Mouse (Mus musculus) forebrain, embryonic 13.5 days (tissue): ENCODE measurements around the gene Rab29. TPM values are rescaled to one million over a fixed set of nuclear protein-coding genes. Genes with fewer than 3 reads are reported as not detected.

Experiments used
- ATAC-seq: fragments of 200-750 bp; cut with Nextera tagmentation; 2 replicates; pipeline ENCODE4 v1.8.0; 2017
- H3K27ac ChIP-seq: fragments of 300-500 bp; sonication (generic); 2 replicates; pipeline ENCODE4 v1.5.1; 2015; ENCODE audit warnings: inconsistent platforms, mild to moderate bottlenecking, moderate library complexity
- H3K27me3 ChIP-seq: fragments of 300-500 bp; sonication (generic); 2 replicates; pipeline ENCODE4 v1.6.1; 2015; ENCODE audit warnings: mild to moderate bottlenecking, inconsistent platforms
- H3K36me3 ChIP-seq: fragments of 300-500 bp; sonication (generic); 2 replicates; pipeline ENCODE4 v1.6.1; 2015; ENCODE audit warnings: mild to moderate bottlenecking, inconsistent platforms; ENCODE audit not compliant: poor library complexity, severe bottlenecking
- H3K4me1 ChIP-seq: fragments of 300-500 bp; sonication (generic); 2 replicates; pipeline ENCODE4 v1.6.1; 2015; ENCODE audit warnings: inconsistent platforms
- H3K4me2 ChIP-seq: fragments of 300-500 bp; sonication (generic); 2 replicates; pipeline ENCODE4 v1.6.1; 2015; ENCODE audit warnings: inconsistent platforms, mild to moderate bottlenecking, moderate library complexity
- H3K4me3 ChIP-seq: fragments of 300-500 bp; sonication (generic); 2 replicates; pipeline ENCODE4 v1.5.1; 2015; ENCODE audit warnings: mild to moderate bottlenecking, inconsistent platforms
- H3K9ac ChIP-seq: fragments of 300-500 bp; sonication (generic); 2 replicates; pipeline ENCODE4 v1.6.1; 2015; ENCODE audit warnings: mild to moderate bottlenecking, inconsistent platforms
- H3K9me3 ChIP-seq: fragments of 300-500 bp; sonication (generic); replicated peaks from 2 replicates; pipeline ENCODE4 v1.6.1; 2016; ENCODE audit warnings: inconsistent platforms
- WGBS: fragments of 180-500 bp; shearing (Covaris S2); methylation state at CpG from one replicate; pipeline ENCODE4 v1.1.7; 2015; 5-methylcytosine and 5-hydroxymethylcytosine counted together
- polyA plus RNA-seq: library from polyadenylated mRNA; unstranded; fragments of >200 nt; fragmentation: Nextera tagmentation; extraction: Ambion mirVana; gene quantifications from 2 replicates; pipeline ENCODE4 v1.2.1, GENCODE M21; 2015

The Rab29 gene
- polyA plus RNA-seq, 1 experiment from 2014 or later = 9.2 TPM

- ATAC-seq = no peak
- WGBS = 56% methylated on average over 5 of the region's 5 CpGs
- Histone ChIP-seq H3K9me3 (no peaks in the 10 kb centered on the region), H3K4me3 (peak overlapping the region; percentile 79), H3K4me2 (peak overlapping the region; percentile 87), H3K27ac (no peak overlapping the region), H3K36me3 (peaks cover 24% of the 10 kb centered on the region; the same call in 1 of the 2 replicates), H3K9ac (peak overlapping the region; percentile 81), H3K4me1 (peaks cover 44% of the 10 kb centered on the region), H3K27me3 (no peaks in the 10 kb centered on the region; the same call in 1 of the 2 replicates)
Measured at GRCm38 (mm10) chr1:131829279-131829678, 37.7 kb upstream of the Rab29 start.

GRCm38 (mm10) chr1:131830561-131830960 lies 36.5 kb upstream of the Rab29 start:
- peaks cover 44% of the 10 kb centered on the region for H3K4me1 ChIP-seq
- WGBS = 91% methylated on average over 15 of the region's 15 CpGs
- no peak for ATAC-seq

GRCm38 (mm10) chr1:131830971-131831641 lies 35.9 kb upstream of the Rab29 start:
- Histone ChIP-seq H3K4me1 (peaks cover 44% of the 10 kb centered on the region), H3K4me3 (no peak overlapping the region), H3K9ac (no peak overlapping the region), H3K9me3 (no peaks in the 10 kb centered on the region), H3K27ac (no peak overlapping the region), H3K27me3 (no peaks in the 10 kb centered on the region; the same call in 1 of the 2 replicates), H3K4me2 (no peak overlapping the region), H3K36me3 (peaks cover 41% of the 10 kb centered on the region; the same call in 1 of the 2 replicates)
- WGBS = 83% methylated on average over 8 of the region's 8 CpGs
- no peak for ATAC-seq

More at GRCm38 (mm10) chr1:131830561-131830960, 36.5 kb upstream of the Rab29 start:
- Histone ChIP-seq H3K9ac (no peak overlapping the region), H3K4me3 (no peak overlapping the region), H3K27me3 (no peaks in the 10 kb centered on the region; the same call in 1 of the 2 replicates), H3K27ac (no peak overlapping the region), H3K36me3 (peaks cover 35% of the 10 kb centered on the region; the same call in 1 of the 2 replicates), H3K9me3 (no peaks in the 10 kb centered on the region), H3K4me2 (no peak overlapping the region)

- 90% methylated on average over 3 of the region's 3 CpGs for WGBS
Measured at GRCm38 (mm10) chr1:131837035-131837434, 30.0 kb upstream of the Rab29 start.

GRCm38 (mm10) chr1:131838542-131838941 lies 28.5 kb upstream of the Rab29 start:
- H3K4me1 ChIP-seq = 0 out of 2 replicates have a peak, but pooled peaks cover 3% of the 10 kb centered on the region
- H3K9me3 ChIP-seq = no peaks in the 10 kb centered on the region
- H3K27me3 ChIP-seq = no peaks in the 10 kb centered on the region
- H3K36me3 ChIP-seq = peaks cover 72% of the 10 kb centered on the region
- no peak overlapping the region for H3K27ac ChIP-seq
- H3K4me3 ChIP-seq = no peak overlapping the region
- WGBS = 79% methylated on average over 5 of the region's 5 CpGs
- H3K9ac ChIP-seq = no peak overlapping the region
- H3K4me2 ChIP-seq = no peak overlapping the region
- ATAC-seq = no peak

More at GRCm38 (mm10) chr1:131837035-131837434, 30.0 kb upstream of the Rab29 start:
- Histone ChIP-seq H3K9me3 (no peaks in the 10 kb centered on the region), H3K27me3 (no peaks in the 10 kb centered on the region), H3K4me3 (no peak overlapping the region), H3K4me2 (no peak overlapping the region), H3K27ac (no peak overlapping the region), H3K36me3 (peaks cover 62% of the 10 kb centered on the region), H3K9ac (no peak overlapping the region), H3K4me1 (peaks cover 13% of the 10 kb centered on the region)
- no peak for ATAC-seq

GRCm38 (mm10) chr1:131839279-131839678 lies 27.7 kb upstream of the Rab29 start:
- Histone ChIP-seq H3K4me2 (no peak overlapping the region), H3K27me3 (no peaks in the 10 kb centered on the region), H3K9ac (no peak overlapping the region), H3K4me1 (0 out of 2 replicates have a peak, but pooled peaks cover 3% of the 10 kb centered on the region), H3K9me3 (no peaks in the 10 kb centered on the region), H3K36me3 (peaks cover 72% of the 10 kb centered on the region), H3K27ac (no peak overlapping the region), H3K4me3 (no peak overlapping the region)
- no peak for ATAC-seq
- WGBS = 29% methylated on average over 2 of the region's 2 CpGs

- WGBS = 87% methylated on average over 4 of the region's 4 CpGs
- H3K9me3 ChIP-seq = no peaks in the 10 kb centered on the region
- no peak for ATAC-seq
Measured at GRCm38 (mm10) chr1:131842221-131842620, 24.8 kb upstream of the Rab29 start.

GRCm38 (mm10) chr1:131843758-131844157 lies 23.3 kb upstream of the Rab29 start:
- peaks cover 86% of the 10 kb centered on the region for H3K36me3 ChIP-seq
- no peak overlapping the region for H3K4me2 ChIP-seq
- no peak for ATAC-seq
- no peak overlapping the region for H3K4me3 ChIP-seq
- WGBS = 93% methylated on average over 10 of the region's 10 CpGs
- 0 out of 2 replicates have a peak, but pooled peaks cover 3% of the 10 kb centered on the region for H3K4me1 ChIP-seq
- H3K27me3 ChIP-seq = no peaks in the 10 kb centered on the region
- no peak overlapping the region for H3K9ac ChIP-seq
- no peak overlapping the region for H3K27ac ChIP-seq
- H3K9me3 ChIP-seq = no peaks in the 10 kb centered on the region

More at GRCm38 (mm10) chr1:131842221-131842620, 24.8 kb upstream of the Rab29 start:
- 0 out of 2 replicates have a peak, but pooled peaks cover 3% of the 10 kb centered on the region for H3K4me1 ChIP-seq
- H3K4me3 ChIP-seq = no peak overlapping the region
- no peaks in the 10 kb centered on the region for H3K27me3 ChIP-seq
- no peak overlapping the region for H3K27ac ChIP-seq
- no peak overlapping the region for H3K4me2 ChIP-seq
- H3K9ac ChIP-seq = no peak overlapping the region
- H3K36me3 ChIP-seq = peaks cover 79% of the 10 kb centered on the region

- no peaks in the 10 kb centered on the region for H3K27me3 ChIP-seq
- H3K9me3 ChIP-seq = no peaks in the 10 kb centered on the region
- H3K9ac ChIP-seq = no peak overlapping the region
- no peak overlapping the region for H3K4me3 ChIP-seq
- WGBS = 61% methylated on average over 8 of the region's 8 CpGs
- H3K4me1 ChIP-seq = no peaks in the 10 kb centered on the region
- peaks cover 75% of the 10 kb centered on the region for H3K36me3 ChIP-seq
- ATAC-seq = no peak
- H3K27ac ChIP-seq = no peak overlapping the region
- no peak overlapping the region for H3K4me2 ChIP-seq
Measured at GRCm38 (mm10) chr1:131844883-131845282, 22.1 kb upstream of the Rab29 start.

GRCm38 (mm10) chr1:131846255-131846654 lies 20.8 kb upstream of the Rab29 start:
- peaks cover 62% of the 10 kb centered on the region for H3K36me3 ChIP-seq

GRCm38 (mm10) chr1:131861811-131862210 lies 5.2 kb upstream of the Rab29 start:
- Histone ChIP-seq H3K27ac (no peak overlapping the region), H3K4me3 (no peak overlapping the region), H3K9ac (no peak overlapping the region), H3K36me3 (no peaks in the 10 kb centered on the region), H3K27me3 (no peaks in the 10 kb centered on the region), H3K4me2 (no peak overlapping the region), H3K9me3 (no peaks in the 10 kb centered on the region; the same call in 1 of the 2 replicates), H3K4me1 (no peaks in the 10 kb centered on the region)
- ATAC-seq = no peak
- 86% methylated on average over 4 of the region's 4 CpGs for WGBS

More at GRCm38 (mm10) chr1:131846255-131846654, 20.8 kb upstream of the Rab29 start:
- no peak overlapping the region for H3K9ac ChIP-seq
- WGBS = 77% methylated on average over 5 of the region's 5 CpGs
- no peaks in the 10 kb centered on the region for H3K9me3 ChIP-seq
- no peak overlapping the region for H3K4me2 ChIP-seq
- no peak for ATAC-seq
- no peaks in the 10 kb centered on the region for H3K4me1 ChIP-seq
- H3K27ac ChIP-seq = no peak overlapping the region
- no peaks in the 10 kb centered on the region for H3K27me3 ChIP-seq
- H3K4me3 ChIP-seq = no peak overlapping the region

GRCm38 (mm10) chr1:131865596-131865995 lies 1.4 kb upstream of the Rab29 start:
- Histone ChIP-seq H3K9me3 (no peaks in the 10 kb centered on the region), H3K27ac (no peak overlapping the region), H3K4me2 (no peak overlapping the region), H3K27me3 (0 out of 2 replicates have a peak, but pooled peaks cover 8% of the 10 kb centered on the region), H3K9ac (no peak overlapping the region), H3K36me3 (no peaks in the 10 kb centered on the region), H3K4me1 (peaks cover 6% of the 10 kb centered on the region), H3K4me3 (no peak overlapping the region)
- WGBS = 79% methylated on average over 5 of the region's 5 CpGs
- no peak for ATAC-seq
